Mouse (Mus musculus) ES-Bruce4 (cell line): ENCODE data around the gene Ndrg3. TPM values are rescaled to one million over a fixed set of nuclear protein-coding genes. Genes with fewer than 3 reads are reported as not detected.
"Not testable (repeated sequence)": the region's sequence is repeated elsewhere in the genome, so short reads cannot be mapped to it uniquely, and the experiment has no call there.

Source experiments
- H3K27ac ChIP-seq: 2 replicates; pipeline ENCODE4 v1.5.1; 2012; ENCODE audit warnings: low read length, inconsistent platforms; ENCODE audit not compliant: insufficient read depth
- H3K27me3 ChIP-seq: 2 replicates; pipeline ENCODE4 v1.6.1; 2012; ENCODE audit warnings: mild to moderate bottlenecking, low read length, inconsistent platforms; ENCODE audit not compliant: control insufficient read depth, poor library complexity, insufficient read depth, severe bottlenecking
- H3K36me3 ChIP-seq: 2 replicates; pipeline ENCODE4 v1.6.1; 2012; ENCODE audit warnings: inconsistent platforms, mild to moderate bottlenecking, low read length, moderate library complexity; ENCODE audit not compliant: control insufficient read depth, poor library complexity, insufficient read depth, severe bottlenecking
- H3K4me1 ChIP-seq: one replicate; pipeline ENCODE4 v1.8.1; 2011; ENCODE audit warnings: low read length; ENCODE audit not compliant: control insufficient read depth, insufficient read depth
- H3K4me3 ChIP-seq: 2 replicates; pipeline ENCODE4 v1.5.1; 2011; ENCODE audit warnings: low read depth, mild to moderate bottlenecking, low read length
- H3K9ac ChIP-seq: 2 replicates; pipeline ENCODE4 v1.6.1; 2012; ENCODE audit warnings: low read depth, mild to moderate bottlenecking, inconsistent platforms; ENCODE audit not compliant: poor library complexity, severe bottlenecking
- H3K9me3 ChIP-seq: replicated peaks from 2 replicates; pipeline ENCODE4 v1.6.1; 2012; ENCODE audit warnings: mild to moderate bottlenecking, low read length, inconsistent platforms; ENCODE audit not compliant: control insufficient read depth, poor library complexity, insufficient read depth, severe bottlenecking
- CTCF ChIP-seq: IDR thresholded peaks from one replicate; pipeline ENCODE4 v1.8.1; 2011; ENCODE audit warnings: low read depth, low read length
- EP300 ChIP-seq: IDR thresholded peaks from 2 replicates; pipeline ENCODE4 v1.6.1; 2011; ENCODE audit warnings: low read depth, low read length; ENCODE audit not compliant: insufficient read depth
- POLR2A ChIP-seq: IDR thresholded peaks from one replicate; pipeline ENCODE4 v1.8.1; 2011; ENCODE audit warnings: low read length; ENCODE audit not compliant: insufficient read depth
- polyA plus RNA-seq: library from polyadenylated mRNA; stranded (reverse); fragments of >200 nt; gene quantifications from 2 replicates; pipeline ENCODE4 v1.2.4, GENCODE M21; 2011; ENCODE audit warnings: low read depth; ENCODE audit not compliant: missing spikeins, insufficient read depth, insufficient read length

Ndrg3 gene
- polyA plus RNA-seq, 1 experiment = 56.8 TPM

DNA sequence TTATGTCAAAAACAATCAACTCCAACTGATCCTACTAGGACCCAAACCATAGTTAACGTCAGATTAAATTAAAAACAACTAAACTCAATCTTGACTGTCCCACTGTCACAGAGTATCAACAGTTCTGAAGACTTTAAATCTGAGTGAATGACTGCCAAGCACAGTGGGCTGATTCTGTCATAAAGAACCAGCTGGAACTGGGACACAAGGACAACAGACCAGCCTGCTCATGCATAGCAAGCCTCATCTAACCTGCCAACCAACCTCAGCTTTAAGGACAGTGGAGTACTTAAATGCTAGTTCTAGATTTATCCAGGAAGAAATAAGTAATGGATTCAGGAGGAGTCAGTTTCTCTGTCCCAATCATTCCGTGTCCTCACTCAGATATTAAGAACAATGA is 34.8 kb downstream of the Ndrg3 start:
- TF ChIP-seq POLR2A (no peak), CTCF (no peak), EP300 (no peak)
- no peak overlapping the region for H3K9ac ChIP-seq
- H3K27ac ChIP-seq = no peak overlapping the region
- H3K36me3 ChIP-seq = no peaks in the 10 kb centered on the region
- H3K27me3 ChIP-seq = no peaks in the 10 kb centered on the region
- H3K4me3 ChIP-seq = no peak overlapping the region
- no peaks in the 10 kb centered on the region for H3K4me1 ChIP-seq
- no peaks in the 10 kb centered on the region for H3K9me3 ChIP-seq

- Histone ChIP-seq H3K27ac (no peak overlapping the region), H3K9me3 (no peaks in the 10 kb centered on the region), H3K27me3 (no peaks in the 10 kb centered on the region), H3K36me3 (no peaks in the 10 kb centered on the region), H3K4me1 (no peaks in the 10 kb centered on the region), H3K9ac (no peak overlapping the region), H3K4me3 (no peak overlapping the region)
- TF ChIP-seq EP300 (no peak), CTCF (no peak), POLR2A (no peak)
These were observed 35.5 kb downstream of the Ndrg3 start for GRCm38 (mm10) chr2:156956306-156956705.

DNA sequence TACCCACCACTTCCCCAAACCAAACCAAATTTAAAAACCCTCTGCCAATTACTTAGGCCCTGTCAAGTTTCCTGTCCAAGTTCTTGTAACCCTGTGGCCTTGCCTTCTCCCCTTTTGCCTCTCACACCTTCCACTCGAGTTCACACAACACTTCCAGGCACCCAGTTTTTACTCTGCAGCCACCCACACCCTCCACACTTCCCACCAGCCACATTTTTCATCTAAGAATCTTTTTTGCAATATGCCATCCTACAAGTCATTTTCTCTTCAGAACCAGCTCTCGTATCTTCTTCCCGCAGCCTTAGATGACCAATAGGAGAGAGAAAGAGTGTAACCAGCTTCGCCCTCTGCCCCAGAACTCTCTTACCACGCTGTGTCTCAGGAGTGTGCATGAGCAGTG is 37.4 kb downstream of the Ndrg3 start:
- no peaks in the 10 kb centered on the region for H3K9me3 ChIP-seq
- no peak for TF ChIP-seq POLR2A
- TF ChIP-seq CTCF = no peak
- no peak for TF ChIP-seq EP300

DNA sequence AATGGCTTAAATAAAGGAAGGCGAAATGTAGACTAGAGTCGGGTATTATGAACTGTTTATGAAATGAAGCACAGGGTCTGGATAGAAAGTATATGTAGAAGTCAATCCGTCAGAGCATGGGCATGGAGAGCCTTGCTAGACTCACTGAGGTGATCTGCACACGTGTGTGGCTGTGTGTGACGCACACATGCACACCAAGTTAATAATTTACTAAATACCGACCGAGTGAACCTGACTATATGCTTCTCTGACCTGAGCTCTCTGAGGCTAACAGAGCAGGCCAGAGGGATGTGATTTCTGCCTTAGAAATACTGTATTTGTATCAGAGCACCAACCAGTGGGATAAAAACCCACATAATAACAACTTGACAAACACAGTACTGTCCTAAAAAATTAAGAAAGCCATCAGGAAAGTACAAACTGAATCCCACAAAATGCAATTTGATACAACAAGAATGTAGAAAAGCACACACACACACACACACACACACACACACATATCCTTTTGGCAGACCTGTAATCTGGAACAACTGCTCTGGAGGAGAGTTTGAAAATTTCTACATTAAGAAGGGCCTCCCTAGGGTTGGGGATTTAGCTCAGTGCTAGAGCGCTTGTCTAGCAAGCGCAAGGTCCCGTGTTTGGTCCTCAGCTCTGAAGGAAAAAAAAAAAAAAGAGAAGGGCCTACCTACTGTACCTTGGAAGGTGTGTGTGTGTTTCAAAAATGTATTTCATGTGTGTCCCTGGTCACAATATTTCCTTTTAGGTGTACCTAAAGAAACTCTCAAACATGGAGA is 40.4 kb downstream of the Ndrg3 start:
- H3K27me3 ChIP-seq = no peaks in the 10 kb centered on the region
- TF ChIP-seq CTCF (no peak), POLR2A (no peak), EP300 (no peak)
- no peaks in the 10 kb centered on the region for H3K36me3 ChIP-seq
- no peak overlapping the region for H3K4me3 ChIP-seq
- no peaks in the 10 kb centered on the region for H3K4me1 ChIP-seq
- no peaks in the 10 kb centered on the region for H3K9me3 ChIP-seq
- no peak overlapping the region for H3K9ac ChIP-seq
- no peak overlapping the region for H3K27ac ChIP-seq

More for the DNA sequence above, 37.4 kb downstream of the Ndrg3 start:
- H3K27ac ChIP-seq = no peak overlapping the region
- H3K27me3 ChIP-seq = no peaks in the 10 kb centered on the region
- H3K36me3 ChIP-seq = no peaks in the 10 kb centered on the region
- no peak overlapping the region for H3K9ac ChIP-seq
- no peaks in the 10 kb centered on the region for H3K4me1 ChIP-seq
- H3K4me3 ChIP-seq = no peak overlapping the region

- H3K27me3 ChIP-seq = no peaks in the 10 kb centered on the region
- TF ChIP-seq EP300 (no peak), CTCF (no peak), POLR2A (no peak)
- H3K9ac ChIP-seq = no peak overlapping the region
- H3K9me3 ChIP-seq = no peaks in the 10 kb centered on the region
- no peak overlapping the region for H3K27ac ChIP-seq
- H3K4me3 ChIP-seq = no peak overlapping the region
- no peaks in the 10 kb centered on the region for H3K4me1 ChIP-seq
- H3K36me3 ChIP-seq = no peaks in the 10 kb centered on the region
These were observed 41.0 kb downstream of the Ndrg3 start for GRCm38 (mm10) chr2:156950816-156951215.

GRCm38 (mm10) chr2:156941523-156941922 is 50.3 kb downstream of the Ndrg3 start:
- H3K4me3 ChIP-seq, H3K9ac ChIP-seq, H3K27me3 ChIP-seq, H3K9me3 ChIP-seq, H3K36me3 ChIP-seq, H3K27ac ChIP-seq, H3K4me1 ChIP-seq: not testable (repeated sequence)

GRCm38 (mm10) chr2:156939926-156940325 is 51.9 kb downstream of the Ndrg3 start:
- H3K27me3 ChIP-seq, H3K9ac ChIP-seq, H3K4me1 ChIP-seq, H3K27ac ChIP-seq, H3K36me3 ChIP-seq, H3K9me3 ChIP-seq, H3K4me3 ChIP-seq: not testable (repeated sequence)
